Mouse (Mus musculus): ENCODE measurements around the gene Cul1. TPM values are rescaled to one million over a fixed set of nuclear protein-coding genes. Genes with fewer than 3 reads are reported as not detected.

Gene Cul1
- total RNA-seq, 2 experiments from 2014 or later = 66.7 to 71.1 TPM

Other genes with a start within 250 kb of the Cul1 start
- 10 to 100 TPM; 10.8 to 11.4 TPM for gene Ezh2, start 141.9 kb downstream of the Cul1 start, total RNA-seq (2021)